Comparison of ENCODE assay signal across 8 mouse cellular contexts in genomic region chr12:8640711-8641424, GRCm38 (mm10). TPM values are rescaled to one million over a fixed set of nuclear protein-coding genes. Genes with fewer than 3 reads are reported as not detected.
A peak's percentile ranks its signal among the peaks of the same experiment; 100 is the strongest.
DNase-seq lines count a peak whose midpoint lies in the region; ATAC-seq and TF ChIP-seq lines count a peak whose summit lies in the region.

No protein-coding gene starts in this region.

- H3K4me2 ChIP-seq in forebrain, embryonic 13.5 days, result peak overlapping the region; percentile 64
- H3K4me2 ChIP-seq in liver, postnatal 0 days (ENCODE audit: low read depth, low read length), result peak overlapping the region; percentile 75
- peak overlapping the region; percentile 51 for H3K4me2 ChIP-seq in neural tube, embryonic 14.5 days (ENCODE audit: low read depth, low read length)

- ATAC-seq in cerebellum, adult (ENCODE audit: insufficient number of reproducible peaks, low FRiP score, low TSS enrichment), result peak; percentile 99
- ATAC-seq in forebrain, embryonic 13.5 days, result peak; percentile 99
- ATAC-seq in liver, postnatal 0 days, result peak; percentile 98
- peak; percentile 98 for ATAC-seq in neural tube, embryonic 14.5 days (ENCODE audit: low read depth)

- no peaks in the 10 kb centered on the region for H3K36me3 ChIP-seq in ES-Bruce4 (ENCODE audit: control insufficient read depth, insufficient read depth, low read length, poor library complexity, severe bottlenecking)
- H3K36me3 ChIP-seq in forebrain, embryonic 13.5 days (ENCODE audit: poor library complexity, severe bottlenecking), result no peaks in the 10 kb centered on the region
- no peaks in the 10 kb centered on the region for H3K36me3 ChIP-seq in liver, postnatal 0 days (replicated peaks; ENCODE audit: insufficient read depth, low read length)
- no peaks in the 10 kb centered on the region for H3K36me3 ChIP-seq in neural tube, embryonic 14.5 days (ENCODE audit: control insufficient read depth, insufficient read depth, low read length)

- no peak for TF ChIP-seq POLR2A in ES-Bruce4 (IDR thresholded peaks at IDR 0.05; ENCODE audit: insufficient read depth, low read length)

- WGBS in forebrain, embryonic 13.5 days, result under 1% methylated on average over 44 of the region's 47 CpGs
- WGBS in large intestine, adult 2 months, result under 1% methylated on average over 46 of the region's 47 CpGs
- under 1% methylated on average over 47 of the region's 47 CpGs for WGBS in liver, postnatal 0 days (ENCODE audit: insufficient replicate concordance)
- under 1% methylated on average over 46 of the region's 47 CpGs for WGBS in neural tube, embryonic 14.5 days

- peak overlapping the region; percentile 89 for H3K4me3 ChIP-seq in ES-Bruce4 (ENCODE audit: low read depth, low read length)
- H3K4me3 ChIP-seq in forebrain, embryonic 13.5 days, result peak overlapping the region; percentile 82
- H3K4me3 ChIP-seq in liver, postnatal 0 days (ENCODE audit: low read depth, low read length), result peak overlapping the region; percentile 78
- H3K4me3 ChIP-seq in neural tube, embryonic 14.5 days (ENCODE audit: low read depth, low read length), result peak overlapping the region; percentile 74

- H3K27ac ChIP-seq in ES-Bruce4 (ENCODE audit: insufficient read depth, low read length), result peak overlapping the region; percentile 66; the same call in 1 of the 2 replicates
- peak overlapping the region; percentile 94 for H3K27ac ChIP-seq in forebrain, embryonic 13.5 days
- H3K27ac ChIP-seq in liver, postnatal 0 days (ENCODE audit: low read depth), result peak overlapping the region; percentile 93
- peak overlapping the region; percentile 95 for H3K27ac ChIP-seq in neural tube, embryonic 14.5 days (ENCODE audit: low read depth, low read length)

- intact Hi-C loops in heart, postnatal 10 days (cut with DNase I), result loop anchor here (2.0 to 5.0 kb wide), 2 partner anchors 30 to 361 kb away; no protein-coding TSS in a partner anchor

- no peaks in the 10 kb centered on the region for H3K9me3 ChIP-seq in ES-Bruce4 (replicated peaks; ENCODE audit: control insufficient read depth, insufficient read depth, low read length, poor library complexity, severe bottlenecking)
- no peaks in the 10 kb centered on the region for H3K9me3 ChIP-seq in forebrain, embryonic 13.5 days (replicated peaks)
- H3K9me3 ChIP-seq in liver, postnatal 0 days (ENCODE audit: low read length), result no peaks in the 10 kb centered on the region
- no peaks in the 10 kb centered on the region for H3K9me3 ChIP-seq in neural tube, embryonic 14.5 days (ENCODE audit: control insufficient read depth, low read length)

- H3K4me1 ChIP-seq in ES-Bruce4 (ENCODE audit: control insufficient read depth, insufficient read depth, low read length), result no peaks in the 10 kb centered on the region
- peaks cover 4% of the 10 kb centered on the region for H3K4me1 ChIP-seq in forebrain, embryonic 13.5 days
- peaks cover 6% of the 10 kb centered on the region; the same call in 1 of the 2 replicates for H3K4me1 ChIP-seq in liver, postnatal 0 days (ENCODE audit: insufficient read depth)
- no peaks in the 10 kb centered on the region for H3K4me1 ChIP-seq in neural tube, embryonic 14.5 days (ENCODE audit: control insufficient read depth, insufficient read depth, low read length)

- no peaks in the 10 kb centered on the region for H3K27me3 ChIP-seq in ES-Bruce4 (ENCODE audit: control insufficient read depth, insufficient read depth, low read length, poor library complexity, severe bottlenecking)
- H3K27me3 ChIP-seq in forebrain, embryonic 13.5 days, result no peaks in the 10 kb centered on the region
- no peaks in the 10 kb centered on the region for H3K27me3 ChIP-seq in liver, postnatal 0 days (ENCODE audit: insufficient read depth, low read length)
- H3K27me3 ChIP-seq in neural tube, embryonic 14.5 days (ENCODE audit: control insufficient read depth, insufficient read depth, low read length), result no peaks in the 10 kb centered on the region

- DNase-seq in heart, postnatal 10 days, result peak; percentile 99
- DNase-seq in large intestine, adult 2 months (ENCODE audit: low read depth, low spot score), result peak; percentile 91
- peak; percentile 98 for DNase-seq in liver, postnatal 0 days
- DNase-seq in testis, postnatal 10 days (ENCODE audit: low spot score), result peak; percentile 99

- H3K9ac ChIP-seq in ES-Bruce4 (ENCODE audit: low read depth, poor library complexity, severe bottlenecking), result peak overlapping the region; percentile 92
- H3K9ac ChIP-seq in forebrain, embryonic 13.5 days, result peak overlapping the region; percentile 90
- H3K9ac ChIP-seq in liver, postnatal 0 days (replicated peaks), result peak overlapping the region; percentile 94
- H3K9ac ChIP-seq in neural tube, embryonic 14.5 days (replicated peaks; ENCODE audit: low read depth, low read length), result peak overlapping the region; percentile 86

- TF ChIP-seq CTCF in ES-Bruce4 (IDR thresholded peaks at IDR 0.05; ENCODE audit: low read depth, low read length), result no peak
- no peak for TF ChIP-seq CTCF in liver, postnatal 0 days (IDR thresholded peaks at IDR 0.05; ENCODE audit: low read depth)

- TF ChIP-seq EP300 in ES-Bruce4 (IDR thresholded peaks at IDR 0.05; ENCODE audit: insufficient read depth, low read depth, low read length), result no peak
- TF ChIP-seq EP300 in liver, postnatal 0 days (IDR thresholded peaks at IDR 0.05; ENCODE audit: low read depth), result no peak

RNA-seq across cellular contexts. Expression of gene Pum2, which starts 33.1 kb away (rescaled TPM):
- polyA plus RNA-seq in ES-Bruce4 (2011; ENCODE audit: insufficient read depth, insufficient read length, low read depth, missing spikeins), result 204 and 210 TPM in 2 replicates
- 70.5 and 77.7 TPM in 2 replicates for polyA plus RNA-seq in forebrain, embryonic 13.5 days (2015; fragmentation: Nextera tagmentation; extraction: Ambion mirVana)
- total RNA-seq in heart, postnatal 10 days (2021), result 100 to 1,000 TPM; 136 to 147 TPM
- polyA plus RNA-seq in large intestine, adult 2 months (2012; rRNA removed), result 25.9 and 43.1 TPM in 2 replicates
- polyA plus RNA-seq in liver, postnatal 0 days (2015; fragmentation: Nextera tagmentation; extraction: Ambion mirVana), result 11.7 and 11.9 TPM in 2 replicates
- 62.4 and 68.7 TPM in 2 replicates for polyA plus RNA-seq in neural tube, embryonic 14.5 days (2014; fragmentation: Nextera tagmentation; extraction: Ambion mirVana)

RNA-seq across cellular contexts. Expression of gene Slc7a15, which starts 42.0 kb away (rescaled TPM):
- polyA plus RNA-seq in ES-Bruce4 (2011; ENCODE audit: insufficient read depth, insufficient read length, low read depth, missing spikeins), result not detected in 2 replicates
- polyA plus RNA-seq in forebrain, embryonic 13.5 days (2015; fragmentation: Nextera tagmentation; extraction: Ambion mirVana), result not detected in 2 replicates
- total RNA-seq in heart, postnatal 10 days (2021), result not detected
- polyA plus RNA-seq in large intestine, adult 2 months (2012; rRNA removed), result 52.4 and 166 TPM in 2 replicates
- polyA plus RNA-seq in liver, postnatal 0 days (2015; fragmentation: Nextera tagmentation; extraction: Ambion mirVana), result 0.39 and 0.49 TPM in 2 replicates
- not detected in 2 replicates for polyA plus RNA-seq in neural tube, embryonic 14.5 days (2014; fragmentation: Nextera tagmentation; extraction: Ambion mirVana)

Comparison
In these comparisons a context has a peak if more than half of its experiments do, and no peak if none do; other contexts are left out.
1. Peak in every context shown above with its lines: DNase-seq, ATAC-seq, H3K4me3 ChIP-seq and H3K27ac ChIP-seq.
2. RNA of gene Slc7a15, which starts 42.0 kb away (polyA plus RNA-seq): 52.4 to 166 TPM in large intestine, adult 2 months; 0.39 to 0.49 TPM in liver, postnatal 0 days, not detected in ES-Bruce4, not detected in forebrain, embryonic 13.5 days and not detected in neural tube, embryonic 14.5 days; every median in the first group is over 10 times any median in the second.